Mouse (Mus musculus): ENCODE measurements at regions not wholly inside any gene's neighbourhood (a gene's known extent, or its start where the extent isn't known, plus 50 kb on each side); places are given as distances from the start of the nearest gene placed in this dataset.

- H3K4me3 ChIP-seq (ENCODE audit: insufficient read depth, low read depth, low read length): no peak overlapping the region
- H3K27ac ChIP-seq (ENCODE audit: insufficient read depth, low read depth, low read length): no peak overlapping the region
- 65% methylated on average over 6 of the region's 6 CpGs for WGBS
- TF ChIP-seq CTCF (IDR thresholded peaks at IDR 0.05; ENCODE audit: insufficient read depth, low read depth, low read length) (no peak), POLR2A (IDR thresholded peaks at IDR 0.05; ENCODE audit: insufficient read depth, low read depth, low read length) (no peak)
- H3K4me1 ChIP-seq (ENCODE audit: control insufficient read depth, insufficient read depth, low read length): no peaks in the 10 kb centered on the region
Observed at GRCm38 (mm10) chr2:115455593-115455992, 125.9 kb upstream of the BC052040 start.

GRCm38 (mm10) chr2:115456372-115457022 is 125.0 kb upstream of the BC052040 start:
- H3K27ac ChIP-seq (ENCODE audit: insufficient read depth, low read depth, low read length): no peak overlapping the region
- TF ChIP-seq CTCF (IDR thresholded peaks at IDR 0.05; ENCODE audit: insufficient read depth, low read depth, low read length) (no peak), POLR2A (IDR thresholded peaks at IDR 0.05; ENCODE audit: insufficient read depth, low read depth, low read length) (no peak)
- H3K4me3 ChIP-seq (ENCODE audit: insufficient read depth, low read depth, low read length): no peak overlapping the region
- no peaks in the 10 kb centered on the region for H3K4me1 ChIP-seq (ENCODE audit: control insufficient read depth, insufficient read depth, low read length)
- WGBS: 56% methylated on average over 5 of the region's 5 CpGs

- no peaks in the 10 kb centered on the region for H3K4me1 ChIP-seq (ENCODE audit: control insufficient read depth, insufficient read depth, low read length)
- H3K27ac ChIP-seq (ENCODE audit: insufficient read depth, low read depth, low read length): no peak overlapping the region
- TF ChIP-seq POLR2A (IDR thresholded peaks at IDR 0.05; ENCODE audit: insufficient read depth, low read depth, low read length) (no peak), CTCF (IDR thresholded peaks at IDR 0.05; ENCODE audit: insufficient read depth, low read depth, low read length) (no peak)
- H3K4me3 ChIP-seq (ENCODE audit: insufficient read depth, low read depth, low read length): no peak overlapping the region
- WGBS: 68% methylated on average over 5 of the region's 5 CpGs
Observed at GRCm38 (mm10) chr2:115460028-115460881, 121.3 kb upstream of the BC052040 start.

GRCm38 (mm10) chr2:115460882-115461151 is 120.7 kb upstream of the BC052040 start:
- no peak for TF ChIP-seq POLR2A (IDR thresholded peaks at IDR 0.05; ENCODE audit: insufficient read depth, low read depth, low read length)
- WGBS: 56% methylated on average over 1 of the region's 1 CpGs
- H3K4me3 ChIP-seq (ENCODE audit: insufficient read depth, low read depth, low read length): no peak overlapping the region

GRCm38 (mm10) chr2:115466170-115466569 is 115.3 kb upstream of the BC052040 start:
- Histone ChIP-seq H3K4me3 (ENCODE audit: insufficient read depth, low read depth, low read length) (no peak overlapping the region), H3K4me1 (ENCODE audit: control insufficient read depth, insufficient read depth, low read length) (no peaks in the 10 kb centered on the region), H3K27ac (ENCODE audit: insufficient read depth, low read depth, low read length) (no peak overlapping the region)
- TF ChIP-seq CTCF (IDR thresholded peaks at IDR 0.05; ENCODE audit: insufficient read depth, low read depth, low read length) (no peak), POLR2A (IDR thresholded peaks at IDR 0.05; ENCODE audit: insufficient read depth, low read depth, low read length) (no peak)
- 79% methylated on average over 4 of the region's 4 CpGs for WGBS

More at GRCm38 (mm10) chr2:115460882-115461151, 120.7 kb upstream of the BC052040 start:
- Histone ChIP-seq H3K4me1 (ENCODE audit: control insufficient read depth, insufficient read depth, low read length) (no peaks in the 10 kb centered on the region), H3K27ac (ENCODE audit: insufficient read depth, low read depth, low read length) (no peak overlapping the region)

GRCm38 (mm10) chr2:115467107-115467745 is 114.3 kb upstream of the BC052040 start:
- 93% methylated on average over 11 of the region's 11 CpGs for WGBS
- TF ChIP-seq POLR2A (IDR thresholded peaks at IDR 0.05; ENCODE audit: insufficient read depth, low read depth, low read length) (no peak), CTCF (IDR thresholded peaks at IDR 0.05; ENCODE audit: insufficient read depth, low read depth, low read length) (no peak)
- Histone ChIP-seq H3K4me3 (ENCODE audit: insufficient read depth, low read depth, low read length) (no peak overlapping the region), H3K4me1 (ENCODE audit: control insufficient read depth, insufficient read depth, low read length) (no peaks in the 10 kb centered on the region), H3K27ac (ENCODE audit: insufficient read depth, low read depth, low read length) (no peak overlapping the region)

- no peak overlapping the region for H3K4me3 ChIP-seq (ENCODE audit: insufficient read depth, low read depth, low read length)
- no peak overlapping the region for H3K27ac ChIP-seq (ENCODE audit: insufficient read depth, low read depth, low read length)
- no peaks in the 10 kb centered on the region for H3K4me1 ChIP-seq (ENCODE audit: control insufficient read depth, insufficient read depth, low read length)
- TF ChIP-seq POLR2A (IDR thresholded peaks at IDR 0.05; ENCODE audit: insufficient read depth, low read depth, low read length) (no peak), CTCF (IDR thresholded peaks at IDR 0.05; ENCODE audit: insufficient read depth, low read depth, low read length) (no peak)
- WGBS: 74% methylated on average over 6 of the region's 6 CpGs
Observed at GRCm38 (mm10) chr2:115467936-115468335, 113.6 kb upstream of the BC052040 start.

- 46% methylated on average over 7 of the region's 7 CpGs for WGBS
- TF ChIP-seq POLR2A (IDR thresholded peaks at IDR 0.05; ENCODE audit: insufficient read depth, low read depth, low read length) (no peak), CTCF (IDR thresholded peaks at IDR 0.05; ENCODE audit: insufficient read depth, low read depth, low read length) (no peak)
- Histone ChIP-seq H3K27ac (ENCODE audit: insufficient read depth, low read depth, low read length) (no peak overlapping the region), H3K4me1 (ENCODE audit: control insufficient read depth, insufficient read depth, low read length) (no peaks in the 10 kb centered on the region), H3K4me3 (ENCODE audit: insufficient read depth, low read depth, low read length) (no peak overlapping the region)
Observed at GRCm38 (mm10) chr2:115468471-115468909, 113.0 kb upstream of the BC052040 start.
